Mouse (Mus musculus): ENCODE measurements around the gene Nsun6.

The Nsun6 gene

DNA sequence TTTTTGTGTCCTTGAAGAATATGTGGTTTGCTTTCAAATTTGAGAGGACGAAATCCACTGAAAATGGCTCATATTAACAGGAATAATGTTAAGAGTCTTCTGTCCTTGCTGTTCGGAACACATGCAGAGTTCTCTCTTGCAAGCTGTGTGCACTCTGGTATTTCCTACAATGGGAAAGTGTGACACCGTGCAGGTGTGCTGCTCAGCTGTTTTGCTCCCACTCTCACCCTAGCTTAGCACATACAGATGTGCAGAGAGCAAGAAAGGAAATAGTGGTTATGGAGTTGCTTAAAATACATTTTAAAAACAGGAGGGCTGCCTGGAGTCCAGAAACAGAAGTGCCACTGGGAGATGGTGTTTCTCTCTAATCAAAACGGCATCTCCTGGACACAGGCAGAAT lies 65.5 kb downstream of the Nsun6 start:
- DNase-seq = no peak

DNA sequence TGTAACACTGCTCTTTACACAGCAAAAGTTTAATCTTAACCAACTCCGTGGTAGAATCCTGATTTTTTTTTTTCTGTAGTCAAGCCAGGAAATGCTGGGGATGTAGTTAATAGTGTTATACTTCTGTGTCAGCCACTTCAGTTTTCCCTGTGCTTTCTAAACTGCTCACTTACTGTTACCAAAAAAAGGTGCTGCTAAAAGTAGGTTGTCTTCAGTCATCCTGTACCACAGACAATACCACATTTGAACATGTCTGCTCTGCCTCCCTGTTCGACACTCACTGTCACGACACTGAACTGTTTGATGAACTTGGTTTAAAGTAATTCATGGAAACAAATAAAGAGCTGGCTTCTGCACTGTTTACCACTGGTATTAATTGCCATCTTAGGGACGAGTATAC lies 66.4 kb downstream of the Nsun6 start:
- DNase-seq = no peak

DNA sequence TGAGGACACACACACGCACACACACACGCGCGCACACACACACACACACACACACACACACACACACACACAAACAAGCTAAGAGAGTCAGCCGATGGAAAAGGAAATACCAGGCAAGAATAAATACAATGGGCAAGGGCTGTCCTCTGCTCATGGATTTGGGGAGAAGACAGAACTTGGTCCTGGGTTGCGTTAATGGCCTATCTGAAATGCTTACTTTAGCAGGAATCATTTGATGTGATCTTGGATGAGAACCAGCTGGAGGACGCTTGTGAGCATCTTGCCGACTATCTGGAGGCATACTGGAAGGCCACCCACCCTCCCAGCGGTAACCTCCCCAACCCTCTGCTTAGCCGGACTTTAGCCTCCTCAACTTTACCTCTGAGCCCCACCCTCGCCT lies 70.8 kb downstream of the Nsun6 start:
- no peak for DNase-seq

DNA sequence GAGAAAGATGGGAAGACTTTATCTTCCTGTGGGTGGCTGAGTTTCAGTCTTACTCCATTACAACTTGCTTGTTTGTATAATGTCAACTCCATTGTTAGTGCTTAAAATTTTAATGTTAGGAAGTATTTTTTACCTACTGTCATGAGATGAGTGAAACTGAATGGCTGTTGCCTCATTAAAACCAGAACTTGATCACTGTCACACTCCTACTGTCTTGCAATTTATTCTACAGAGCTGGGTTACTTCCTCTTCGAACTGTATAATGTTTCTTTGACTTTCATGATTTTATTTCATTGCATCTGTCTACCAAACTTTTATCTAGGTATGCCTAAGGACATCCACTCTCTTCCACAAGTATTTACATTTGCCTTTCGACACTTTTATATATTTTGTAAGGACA lies 93.4 kb downstream of the Nsun6 start:
- DNase-seq = no peak

DNA sequence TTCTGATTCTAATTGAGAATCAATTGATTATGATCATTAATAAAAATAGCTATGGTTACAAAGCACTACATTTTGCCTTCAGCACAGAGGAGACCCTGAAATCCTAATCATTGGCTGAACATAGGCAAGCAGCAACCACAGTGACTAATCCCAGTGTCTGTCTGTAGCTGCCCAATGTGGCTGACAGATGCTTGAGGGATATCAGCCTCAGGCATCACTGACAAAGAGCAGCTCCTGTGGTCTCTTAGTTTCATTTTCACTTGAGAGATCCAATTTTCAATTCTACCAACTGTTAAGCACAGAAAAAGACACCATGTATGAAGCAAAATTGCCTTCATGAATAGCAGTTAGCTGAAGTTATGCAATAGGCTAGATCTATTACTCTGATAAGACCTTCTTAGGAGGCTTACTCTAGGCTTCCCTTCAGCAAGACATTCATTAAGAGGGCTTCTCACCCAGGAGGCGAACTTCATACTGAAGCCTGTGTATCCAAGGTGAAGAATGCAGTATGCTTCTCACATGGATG lies 93.8 kb downstream of the Nsun6 start:
- no peak for DNase-seq

DNA sequence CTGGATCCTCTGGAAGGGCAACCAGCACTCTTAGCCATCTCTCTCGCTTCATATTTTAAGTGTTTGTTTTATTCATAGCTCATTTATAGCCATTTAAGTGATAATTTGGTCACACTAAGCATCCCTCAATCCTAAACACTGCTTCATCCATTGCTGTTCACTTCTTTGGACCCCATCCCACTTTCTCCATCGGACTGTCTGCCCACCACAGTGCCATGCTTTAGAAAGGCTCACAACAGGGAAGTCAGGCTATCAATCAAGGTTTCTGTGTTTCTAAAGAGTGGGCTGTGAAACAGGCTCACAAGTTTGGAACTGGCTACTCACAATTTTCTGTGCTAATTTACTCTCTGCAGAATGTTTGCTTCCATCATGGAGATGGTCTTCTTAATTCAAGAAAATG lies 101.8 kb downstream of the Nsun6 start:
- no peak for DNase-seq
